Mouse (Mus musculus) stomach, adult 2 months (tissue): ENCODE results near the gene Wdr20rt. TPM values are rescaled to one million over a fixed set of nuclear protein-coding genes. Genes with fewer than 3 reads are reported as not detected.

Experiments
- polyA plus RNA-seq: library from polyadenylated mRNA; depleted of rRNA; stranded (reverse); fragments of >200 nt; gene quantifications from 2 replicates; pipeline ENCODE4 v1.2.3, GENCODE M21; 2012; rRNA removed

Gene Wdr20rt
- not detected in 2 replicates for polyA plus RNA-seq

DNA sequence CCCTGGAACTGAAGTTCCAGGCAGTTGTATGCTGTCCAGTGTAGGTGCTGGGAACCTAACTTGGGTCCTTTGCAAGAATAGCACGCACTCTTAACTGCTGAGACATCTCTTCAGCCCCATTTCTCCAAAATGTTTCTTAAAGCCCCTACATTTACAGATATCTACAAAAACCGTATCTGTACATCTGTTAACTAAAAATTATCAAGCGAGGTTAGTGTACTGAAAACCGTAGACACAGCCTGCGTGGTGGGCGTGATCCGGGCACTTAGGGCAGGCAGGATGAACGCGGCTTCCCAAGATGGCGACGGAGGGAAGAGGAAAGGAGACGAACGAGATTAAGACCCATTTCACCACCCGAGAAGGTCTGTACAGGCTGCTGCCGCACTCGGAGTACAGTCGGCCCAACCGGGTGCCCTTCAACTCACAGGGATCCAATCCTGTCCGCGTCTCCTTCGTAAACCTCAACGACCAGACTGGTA is at the start of gene Wdr20rt:
Gene Wdr20rt, plus strand, starts transcription at position 51 of the 479 bp plus-strand sequence.

Other genes with a start within 250 kb of the Wdr20rt start
- gene Prpf39, start 189.2 kb upstream of the Wdr20rt start, polyA plus RNA-seq: 0.34 and 1.0 TPM in 2 replicates
- gene Fkbp3, start 151.5 kb upstream of the Wdr20rt start, polyA plus RNA-seq: 1.9 and 2.7 TPM in 2 replicates
- gene Fancm, start 149.9 kb upstream of the Wdr20rt start, polyA plus RNA-seq: 0.21 and 0.27 TPM in 2 replicates
- 0.02 TPM in 1 of 2 replicates, not detected in the other for gene Mis18bp1, start 52.9 kb upstream of the Wdr20rt start, polyA plus RNA-seq